Mouse (Mus musculus): ENCODE measurements around the gene Atxn7l3.

The Atxn7l3 gene

DNA sequence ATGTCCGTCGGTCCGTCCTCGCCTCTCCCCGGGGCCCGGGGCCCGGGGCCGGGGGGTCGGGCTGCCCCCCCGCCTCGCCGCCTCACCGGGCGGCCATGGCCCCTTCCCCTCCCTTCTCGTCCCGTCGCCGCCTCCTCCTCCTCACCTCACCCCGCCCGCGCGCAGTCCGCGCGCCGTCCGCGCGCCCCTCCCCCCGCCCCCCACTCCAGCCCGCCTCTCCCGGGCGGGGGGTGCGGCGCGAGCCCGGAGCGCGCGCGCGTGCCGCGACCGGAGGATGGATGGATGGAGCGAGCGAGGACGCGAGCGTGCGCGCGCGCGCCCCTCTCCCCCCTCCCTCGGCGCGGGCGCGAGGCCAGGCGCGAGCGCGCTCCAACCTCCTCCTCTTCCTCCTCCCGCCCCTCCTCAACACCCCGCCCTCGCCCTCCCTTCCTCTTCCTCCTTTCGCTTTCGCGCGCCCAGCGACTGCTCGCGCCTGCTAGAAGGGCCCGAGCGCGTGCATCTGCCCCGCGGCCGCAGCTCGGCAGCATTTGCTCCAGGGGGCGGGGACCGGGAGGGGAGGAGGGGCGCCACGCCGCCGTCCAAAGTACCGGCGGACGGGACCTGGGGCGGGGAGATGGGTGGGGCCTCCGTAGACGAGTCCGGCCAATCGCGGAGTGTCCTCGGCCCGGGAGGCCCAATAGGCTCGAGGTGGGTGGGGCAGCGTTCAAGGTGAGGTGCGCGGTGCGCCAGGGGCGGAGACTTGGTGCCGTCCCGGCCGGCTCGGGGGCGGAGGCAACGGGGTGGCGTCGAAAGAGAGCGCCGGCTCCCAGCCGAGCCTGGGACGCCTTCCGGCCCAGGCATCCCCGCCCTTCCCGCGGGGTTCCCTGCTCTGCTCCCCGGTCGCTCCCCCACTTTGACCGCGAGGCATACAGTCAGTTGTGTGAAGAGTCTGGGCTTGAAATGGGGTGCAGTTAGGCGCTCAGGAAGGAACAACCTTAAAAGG, at the start of gene Atxn7l3:
TSS of gene Atxn7l3 (minus strand) at position 141 of the 982 bp plus-strand sequence.
- ATAC-seq (ENCODE audit: insufficient number of reproducible peaks, low FRiP score, low TSS enrichment) = peak; percentile 90

DNA sequence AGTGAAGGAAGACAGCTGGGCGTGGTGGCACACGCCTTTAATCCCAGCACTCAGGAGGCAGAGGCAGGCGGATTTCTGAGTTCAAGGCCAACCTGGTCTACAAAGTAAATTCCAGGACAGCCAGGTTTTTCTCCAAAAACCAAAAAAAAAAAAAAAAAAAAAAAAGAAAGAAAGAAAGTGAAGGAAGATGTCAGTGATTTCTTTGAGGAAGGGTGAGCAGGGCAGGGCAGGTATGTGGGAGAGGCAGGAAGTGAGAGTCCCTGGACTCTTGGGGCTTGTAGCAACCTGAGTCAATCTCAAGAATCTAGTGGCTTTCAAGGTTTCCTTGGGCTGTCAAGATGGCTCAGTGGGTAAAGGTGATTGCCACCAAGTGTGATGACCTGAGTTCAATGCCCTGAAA, 48.0 kb upstream of the Atxn7l3 start:
- no peak for ATAC-seq (ENCODE audit: insufficient number of reproducible peaks, low FRiP score, low TSS enrichment)

DNA sequence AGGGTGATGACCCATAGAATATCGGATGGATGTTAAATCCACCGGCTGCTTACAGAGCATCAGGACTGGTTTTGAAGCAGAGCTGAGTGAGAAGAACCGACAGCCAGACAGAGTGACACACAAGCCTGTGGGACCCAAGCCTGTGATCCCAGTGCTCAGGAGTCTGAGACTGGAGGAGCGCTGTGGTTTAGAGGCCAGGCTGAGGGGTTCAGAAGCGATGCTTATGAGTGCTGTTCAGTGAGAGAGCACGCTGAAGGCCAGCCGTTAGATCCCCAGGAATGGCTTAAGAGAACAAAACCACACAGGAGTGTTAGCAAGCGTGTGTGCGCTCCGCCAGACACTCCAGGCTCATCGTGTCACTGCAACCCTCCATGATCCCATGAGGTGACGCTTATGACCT, 46.3 kb upstream of the Atxn7l3 start:
- no peak for ATAC-seq (ENCODE audit: insufficient number of reproducible peaks, low FRiP score, low TSS enrichment)

DNA sequence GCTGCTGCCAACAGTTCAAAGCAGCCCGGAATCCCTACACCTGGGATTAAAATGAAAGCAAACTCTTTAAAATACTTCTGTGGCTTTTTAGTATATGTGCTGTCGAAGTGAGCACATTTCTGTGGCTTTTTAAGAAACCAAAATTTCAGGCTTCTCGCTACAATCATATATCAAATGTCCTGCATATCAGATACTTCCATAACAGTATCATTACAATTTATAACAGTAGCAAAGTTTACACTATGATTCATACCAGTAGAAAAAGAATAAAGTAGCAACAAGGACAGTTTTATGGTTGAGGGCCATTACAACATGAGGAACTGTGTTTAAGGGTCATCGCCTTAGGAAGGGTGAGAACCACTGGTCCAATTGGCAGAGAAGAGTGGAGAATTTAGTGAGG, 44.7 kb upstream of the Atxn7l3 start:
- ATAC-seq (ENCODE audit: insufficient number of reproducible peaks, low FRiP score, low TSS enrichment) = no peak

DNA sequence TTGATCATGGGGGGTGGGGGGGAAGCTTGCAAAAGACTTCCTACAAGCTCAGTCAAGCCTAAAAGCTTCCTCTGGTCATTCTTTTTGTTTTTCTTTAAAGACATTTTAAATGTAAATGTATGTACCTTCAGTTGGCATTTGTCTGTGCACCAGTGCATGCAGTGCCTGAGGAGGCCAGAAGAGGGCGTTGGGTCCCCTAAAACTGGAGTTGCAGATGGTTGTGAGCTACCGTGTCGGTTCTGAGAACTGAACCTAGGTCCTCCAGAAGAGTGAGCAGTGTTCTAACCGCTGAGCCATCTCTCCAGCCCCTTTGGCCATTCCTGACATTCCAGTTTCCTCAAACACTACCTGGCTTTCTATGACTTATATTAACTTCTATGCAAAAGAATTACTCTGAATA, 43.2 kb upstream of the Atxn7l3 start:
- no peak for ATAC-seq (ENCODE audit: insufficient number of reproducible peaks, low FRiP score, low TSS enrichment)

DNA sequence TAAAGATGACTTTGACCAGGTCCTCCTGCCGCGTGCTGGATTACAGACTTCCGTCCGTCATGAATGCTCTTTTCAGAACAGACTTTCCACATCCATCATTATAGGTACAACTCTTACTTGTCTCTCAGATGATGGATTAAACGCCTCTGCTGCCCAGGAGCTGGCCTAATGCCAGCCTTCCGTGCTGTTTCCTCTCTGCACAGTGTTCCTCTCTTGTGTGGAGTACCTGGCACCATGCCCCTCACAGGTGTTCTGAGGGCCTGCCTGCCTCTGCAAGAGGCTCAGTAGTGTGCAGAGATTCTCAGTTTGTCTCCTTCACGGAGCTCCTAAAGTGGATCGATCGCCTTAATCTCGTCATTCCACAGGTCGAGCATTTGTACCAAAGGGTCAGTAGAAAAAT, 42.8 kb upstream of the Atxn7l3 start:
- ATAC-seq (ENCODE audit: insufficient number of reproducible peaks, low FRiP score, low TSS enrichment) = peak; percentile 31; the same call in 1 of the 2 replicates

DNA sequence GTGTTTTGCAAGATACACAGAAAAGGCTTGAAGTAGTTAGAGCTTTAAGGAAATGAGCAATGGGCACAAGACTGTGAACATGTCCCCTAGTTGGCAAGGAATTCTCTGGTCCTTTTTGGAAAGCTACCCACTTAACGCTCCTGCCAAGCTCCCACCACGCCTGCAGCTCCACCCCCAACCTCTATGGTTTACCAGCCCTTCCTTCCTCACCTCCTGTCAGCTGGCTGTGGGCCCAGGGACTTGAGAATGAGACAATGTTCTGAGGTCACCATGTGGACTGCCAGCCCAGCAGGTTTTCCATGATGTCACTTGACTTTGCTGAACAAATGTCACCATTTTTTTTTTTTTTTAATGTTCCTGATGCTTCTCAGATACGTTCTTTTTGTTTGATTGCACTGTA, 42.1 kb upstream of the Atxn7l3 start:
- peak; percentile 83; the same call in 1 of the 2 replicates for ATAC-seq (ENCODE audit: insufficient number of reproducible peaks, low FRiP score, low TSS enrichment)

DNA sequence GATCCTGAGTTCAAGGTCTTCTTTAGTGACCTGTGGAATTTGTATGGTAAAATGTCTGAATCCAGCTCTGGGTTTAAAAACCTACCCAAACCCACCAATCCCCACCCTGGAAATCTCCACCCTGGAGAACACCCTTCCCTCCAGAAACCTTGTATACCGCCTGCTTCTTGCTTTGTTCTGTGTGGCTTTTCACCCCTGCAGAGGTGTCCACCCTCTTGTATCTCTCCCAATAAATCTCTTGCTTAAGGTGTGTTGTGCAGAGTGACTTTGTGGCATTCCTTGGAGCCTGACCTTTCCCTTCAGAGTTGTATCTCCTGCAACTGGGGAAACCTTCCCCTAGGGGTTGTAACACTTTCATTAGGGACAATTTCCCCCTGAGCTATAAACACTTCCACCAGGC, 41.5 kb upstream of the Atxn7l3 start:
- no peak for ATAC-seq (ENCODE audit: insufficient number of reproducible peaks, low FRiP score, low TSS enrichment)

DNA sequence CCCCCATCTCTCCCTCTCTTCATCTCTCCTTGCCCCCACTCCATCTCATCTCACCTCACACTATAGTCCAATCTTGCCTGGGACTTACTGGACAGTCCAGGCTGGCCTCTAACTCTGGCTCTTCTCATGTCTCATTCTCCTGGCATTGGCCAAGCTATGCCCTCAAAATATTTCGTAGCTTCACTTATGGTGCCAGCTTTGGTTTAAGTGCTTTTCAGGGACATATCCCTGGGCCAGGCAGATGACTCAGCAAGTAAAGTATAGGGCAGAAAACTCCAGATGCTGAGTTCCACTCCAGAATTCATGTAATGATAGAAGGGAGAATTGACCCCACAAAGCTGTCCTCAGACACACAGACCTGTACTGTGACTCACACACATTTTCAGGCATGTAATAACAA, 39.8 kb upstream of the Atxn7l3 start:
- no peak for ATAC-seq (ENCODE audit: insufficient number of reproducible peaks, low FRiP score, low TSS enrichment)

DNA sequence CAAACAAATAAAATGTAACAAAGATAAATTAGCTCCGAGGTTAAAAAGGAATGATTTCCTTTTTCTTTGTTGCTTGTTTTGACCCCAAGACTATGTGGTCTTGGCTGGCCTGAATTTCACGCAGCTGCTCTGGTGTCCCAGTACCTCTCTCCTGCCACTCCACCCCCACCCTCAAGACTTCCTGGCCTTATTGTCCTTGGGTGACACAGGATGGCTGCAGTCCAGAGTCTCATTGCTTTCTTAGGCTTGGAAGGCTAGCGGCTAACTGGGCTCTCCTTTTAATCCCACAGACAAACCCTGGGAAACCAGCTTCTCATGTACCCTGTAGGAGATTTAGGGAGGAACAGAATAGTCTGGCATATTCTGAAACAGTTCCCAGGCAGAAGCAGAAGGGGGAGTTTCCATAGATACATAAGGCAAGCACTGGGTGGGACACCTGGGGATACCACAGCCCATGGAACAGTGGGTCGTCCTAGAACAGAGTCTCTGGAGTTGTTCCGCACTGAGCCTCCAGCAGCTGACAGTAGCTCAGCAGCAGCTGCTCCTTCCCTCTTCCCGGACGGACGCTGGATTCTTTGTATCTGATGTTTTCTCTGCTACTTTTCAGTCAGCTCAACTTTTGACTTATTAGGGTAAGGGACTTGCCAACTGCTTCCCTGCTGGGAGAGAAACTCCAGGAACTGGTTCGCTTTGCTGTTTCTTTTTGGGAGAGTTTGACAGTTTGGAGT, 38.7 kb upstream of the Atxn7l3 start:
- ATAC-seq (ENCODE audit: insufficient number of reproducible peaks, low FRiP score, low TSS enrichment) = no peak

DNA sequence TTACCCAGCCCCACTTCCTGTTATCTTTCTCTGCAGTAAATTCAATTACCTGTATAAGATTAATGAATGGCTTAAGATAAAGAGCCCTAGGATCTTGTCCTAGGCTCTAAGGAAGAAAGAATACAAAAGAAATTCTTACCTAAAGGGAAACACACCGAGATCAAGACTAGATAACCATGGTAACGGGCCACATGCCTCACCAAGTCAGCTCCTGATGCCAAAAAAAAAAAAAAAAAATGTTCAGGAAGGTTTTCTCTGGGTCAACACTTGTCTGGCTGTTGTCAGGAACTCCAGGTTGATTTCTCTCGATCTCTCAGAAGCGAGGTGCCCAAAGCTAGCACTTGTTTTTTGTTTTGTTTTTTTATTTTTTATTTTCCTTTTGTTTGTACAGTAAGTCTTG, 37.6 kb upstream of the Atxn7l3 start:
- no peak for ATAC-seq (ENCODE audit: insufficient number of reproducible peaks, low FRiP score, low TSS enrichment)

DNA sequence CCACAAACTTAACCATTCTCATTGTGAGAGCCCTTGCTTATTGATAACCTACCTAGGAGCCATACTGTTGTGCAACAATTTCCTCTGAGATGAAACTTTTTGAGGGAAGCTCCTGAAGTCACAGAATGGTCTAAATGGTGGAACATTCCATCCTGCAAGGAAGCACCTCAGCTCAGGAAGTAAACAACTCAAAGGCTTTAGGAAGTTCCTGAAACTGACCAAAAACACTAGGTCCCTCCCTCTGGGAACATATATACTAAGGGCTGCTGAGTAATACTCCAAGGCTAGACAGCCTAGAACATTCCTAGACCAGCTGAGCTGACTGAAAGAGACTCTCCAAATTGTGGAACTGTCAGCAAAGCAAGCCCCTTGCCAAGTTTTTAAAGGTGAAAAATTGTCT, 36.6 kb upstream of the Atxn7l3 start:
- no peak for ATAC-seq (ENCODE audit: insufficient number of reproducible peaks, low FRiP score, low TSS enrichment)

DNA sequence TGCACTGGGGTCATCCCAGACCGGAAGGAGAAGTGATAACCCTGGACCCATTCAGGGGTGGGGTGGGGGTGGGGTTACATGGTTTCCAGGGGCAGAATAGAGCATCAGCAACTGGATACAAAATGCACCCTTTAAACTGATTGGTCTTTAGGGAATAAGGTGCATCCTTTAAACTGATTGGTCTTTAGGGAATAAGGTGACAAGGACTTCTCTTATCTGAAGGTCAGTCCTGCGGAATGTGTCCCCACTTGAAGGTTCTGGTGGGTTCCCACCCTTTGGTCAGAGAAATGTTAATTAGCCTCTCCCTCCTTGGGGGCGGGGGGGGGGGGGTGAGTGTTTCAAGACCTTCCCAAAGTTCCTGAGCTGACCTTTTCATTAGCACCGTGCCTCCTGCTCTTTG, 35.4 kb upstream of the Atxn7l3 start:
- no peak for ATAC-seq (ENCODE audit: insufficient number of reproducible peaks, low FRiP score, low TSS enrichment)

DNA sequence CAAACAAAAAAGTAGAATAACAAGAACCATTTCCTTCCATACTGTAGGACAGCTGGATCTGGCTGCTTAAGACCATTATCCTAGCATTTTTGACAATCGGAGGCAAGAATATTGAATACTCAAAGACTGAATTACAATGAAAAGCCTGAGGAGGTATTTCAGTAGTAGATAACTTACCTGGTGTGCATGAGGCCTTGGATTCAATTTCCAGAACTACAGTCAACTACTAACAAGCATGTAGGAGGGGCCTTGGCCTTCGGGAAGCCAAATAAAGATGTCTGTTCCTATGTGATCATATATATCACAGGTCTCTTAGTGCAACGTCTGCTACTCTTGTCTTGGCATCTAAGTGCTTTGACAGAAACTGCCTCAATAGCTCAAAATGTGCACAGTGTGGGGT, 33.6 kb upstream of the Atxn7l3 start:
- ATAC-seq (ENCODE audit: insufficient number of reproducible peaks, low FRiP score, low TSS enrichment) = no peak

DNA sequence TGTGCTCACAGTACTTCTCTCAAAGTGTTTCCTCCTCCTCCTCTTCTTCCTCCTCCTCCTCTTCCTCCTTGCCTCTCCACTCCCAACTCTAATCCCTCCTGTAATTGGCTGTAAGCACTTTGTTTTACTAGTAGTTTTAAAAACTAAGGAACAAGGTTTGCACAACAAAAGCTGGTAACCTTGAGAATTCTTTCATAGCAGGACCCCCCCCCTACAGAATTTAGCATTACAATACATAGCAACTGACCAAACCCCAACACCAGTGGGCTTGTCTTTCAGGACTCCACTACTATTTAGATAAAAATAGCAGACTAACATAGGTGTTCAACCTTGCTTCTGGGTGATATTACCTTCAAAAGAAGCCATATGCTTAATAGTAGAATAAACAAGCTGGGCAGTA, 33.1 kb upstream of the Atxn7l3 start:
- no peak for ATAC-seq (ENCODE audit: insufficient number of reproducible peaks, low FRiP score, low TSS enrichment)

DNA sequence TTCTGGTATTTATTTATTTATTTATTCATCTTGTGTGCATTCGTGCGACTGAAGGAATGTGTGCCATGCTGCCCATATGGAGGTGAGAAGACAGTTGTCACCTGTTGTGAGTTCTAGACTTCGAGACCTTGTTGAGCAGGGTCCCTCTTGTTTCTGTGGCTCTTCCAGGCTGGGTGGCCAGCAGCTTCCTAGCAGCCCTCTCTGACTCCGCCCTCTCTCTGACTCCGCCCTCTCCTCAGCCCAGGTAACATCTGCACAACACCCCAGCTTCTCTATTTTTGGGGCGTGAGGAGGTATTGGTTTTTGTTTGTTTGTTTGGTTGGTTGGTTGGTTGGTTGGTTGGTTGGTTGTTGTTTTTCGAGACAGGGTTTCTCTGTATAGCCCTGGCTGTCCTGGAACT, 31.4 kb upstream of the Atxn7l3 start:
- ATAC-seq (ENCODE audit: insufficient number of reproducible peaks, low FRiP score, low TSS enrichment) = no peak

DNA sequence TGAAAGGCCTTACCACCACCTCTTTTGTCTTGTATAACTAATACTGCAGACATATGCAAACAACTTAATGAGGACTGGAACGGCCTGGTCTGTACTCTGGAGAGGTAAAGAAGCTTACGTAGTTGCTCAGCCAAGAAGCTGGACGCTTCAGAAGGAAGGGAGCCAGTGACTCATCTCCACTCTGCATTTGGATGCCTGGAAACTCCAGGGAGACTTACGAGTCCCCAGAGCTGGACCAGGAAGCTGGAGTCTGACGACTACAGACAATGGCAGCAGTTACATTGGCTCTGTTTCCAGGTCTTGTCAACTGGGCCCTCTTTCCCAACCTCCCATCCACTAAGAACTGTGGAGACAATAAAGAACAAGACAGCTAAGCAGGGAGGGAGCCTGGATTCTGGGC, 30.8 kb upstream of the Atxn7l3 start:
- ATAC-seq (ENCODE audit: insufficient number of reproducible peaks, low FRiP score, low TSS enrichment) = no peak

DNA sequence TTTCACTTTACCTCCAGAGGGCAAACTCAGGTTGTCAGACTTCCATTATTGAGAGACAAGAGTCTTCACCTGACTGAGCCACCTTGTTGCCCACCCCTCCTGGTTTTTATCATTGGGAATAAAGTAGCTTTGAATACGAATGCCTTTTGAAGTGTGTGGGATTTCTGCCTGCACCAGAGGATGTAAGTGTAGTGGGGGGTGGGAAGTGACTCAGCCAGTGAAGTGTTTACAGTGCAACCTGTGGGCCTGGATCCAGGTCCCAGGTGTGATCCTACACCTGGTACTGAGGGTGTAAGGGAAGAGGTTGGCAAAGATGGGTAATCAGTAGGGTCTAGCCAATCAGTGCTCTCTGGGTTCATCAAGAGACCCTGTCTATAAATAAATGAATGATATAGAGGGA, 27.1 kb upstream of the Atxn7l3 start:
- ATAC-seq (ENCODE audit: insufficient number of reproducible peaks, low FRiP score, low TSS enrichment) = no peak

DNA sequence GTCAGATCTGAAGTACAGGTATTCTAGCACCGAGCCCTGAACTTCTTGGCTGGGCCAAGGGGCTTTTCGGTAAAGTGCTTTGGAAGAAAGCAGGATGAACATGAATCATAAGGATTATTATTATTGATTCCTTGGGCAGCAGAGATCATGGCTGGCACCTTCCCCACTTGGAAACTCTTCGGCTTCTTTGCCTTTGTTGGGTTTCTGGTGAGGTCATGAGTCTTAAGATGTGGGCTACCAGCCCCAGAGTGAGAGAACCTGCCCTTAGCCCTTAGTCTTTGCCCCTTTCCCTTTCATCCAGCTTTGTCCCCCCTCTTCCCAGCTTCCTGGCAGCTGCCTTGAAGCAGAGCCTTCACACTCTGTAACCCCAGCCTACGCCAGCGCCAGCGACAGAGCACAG, 25.5 kb upstream of the Atxn7l3 start:
- ATAC-seq (ENCODE audit: insufficient number of reproducible peaks, low FRiP score, low TSS enrichment) = no peak

DNA sequence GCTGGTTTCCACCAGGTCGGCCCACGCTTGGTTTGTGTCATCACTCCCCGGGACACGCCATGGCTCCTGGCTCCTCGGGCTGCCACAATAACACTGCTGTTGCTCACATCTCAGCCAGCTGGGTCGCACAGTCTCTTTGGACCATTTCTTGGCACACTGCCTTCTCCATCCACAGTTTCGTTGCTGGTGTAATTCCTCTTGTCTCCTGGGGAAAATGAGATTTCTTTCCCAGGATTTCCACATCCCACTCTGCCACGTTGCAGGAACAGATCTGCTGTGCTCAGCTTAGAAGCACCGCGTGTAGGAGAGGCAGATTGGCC, 24.2 kb upstream of the Atxn7l3 start:
- no peak for ATAC-seq (ENCODE audit: insufficient number of reproducible peaks, low FRiP score, low TSS enrichment)

DNA sequence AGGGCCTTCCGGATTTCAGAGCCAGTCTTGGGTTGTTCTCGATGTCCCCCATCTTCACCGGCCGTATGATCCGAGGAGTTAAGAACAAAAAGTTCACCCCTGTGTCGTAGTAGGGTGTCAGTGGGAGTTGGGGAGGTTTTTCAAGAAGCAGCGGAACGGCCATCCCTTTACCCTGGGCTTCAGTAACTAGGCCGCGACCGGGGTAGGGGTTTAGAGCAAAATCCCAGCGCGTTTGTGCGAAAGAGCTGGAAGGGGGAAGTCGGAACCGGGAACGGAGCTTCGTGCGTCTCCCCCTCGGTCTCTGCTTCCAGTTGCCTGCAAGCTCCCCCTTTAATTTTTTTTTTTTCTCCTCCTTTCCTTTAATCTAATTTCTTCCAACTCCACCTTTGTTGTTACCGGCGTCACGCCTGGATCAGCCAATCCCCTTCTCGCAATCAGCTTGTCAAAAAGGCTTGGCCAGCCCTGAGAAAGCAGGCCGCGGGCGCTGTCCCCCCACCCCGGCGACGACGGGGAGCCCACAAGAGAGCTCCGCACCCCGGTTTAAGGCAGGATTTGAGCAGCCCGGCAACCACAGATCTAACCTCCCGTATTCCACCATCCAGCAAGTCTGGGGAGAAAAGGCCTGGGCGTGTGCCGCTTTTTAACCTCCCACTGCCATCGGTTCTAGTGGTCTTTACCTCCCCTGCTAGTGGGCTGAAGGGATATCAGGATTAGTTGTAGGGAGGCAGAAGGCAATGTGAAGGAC, 23.7 kb upstream of the Atxn7l3 start:
- peak; percentile 54; the same call in 1 of the 2 replicates for ATAC-seq (ENCODE audit: insufficient number of reproducible peaks, low FRiP score, low TSS enrichment)

Data from cerebellum, adult (tissue).